Mouse (Mus musculus) urinary bladder, postnatal 25 days (tissue): Measurements from ENCODE around the gene Gramd4.

Source experiments
- DNase-seq: peaks from one replicate; pipeline ENCODE4 v3.0.0; 2022; ENCODE audit warnings: low spot score

Gramd4 gene

DNA sequence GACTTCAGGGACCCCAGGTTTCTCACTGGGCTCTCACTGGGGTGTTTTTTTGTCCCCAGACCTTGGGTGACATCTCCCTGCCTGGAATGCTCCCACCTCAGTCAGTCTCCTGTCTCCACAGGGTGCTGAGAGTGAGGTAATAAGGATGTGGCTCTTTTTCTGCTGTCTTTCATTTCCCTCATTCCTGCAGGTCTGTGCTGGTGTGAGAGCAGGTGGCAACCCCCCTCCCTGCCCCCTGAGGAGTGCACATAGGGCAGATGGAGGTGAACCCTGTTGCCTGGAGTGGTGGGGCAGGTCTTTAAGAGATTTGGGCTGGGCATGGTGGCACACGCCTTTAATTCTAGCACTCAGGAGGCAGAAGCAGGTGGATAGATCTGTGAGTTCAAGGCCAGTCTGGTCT is 13.7 kb downstream of the Gramd4 start:
- DNase-seq: no peak

- DNase-seq: no peak
Observed at GRCm38 (mm10) chr15:86074171-86074937, 16.9 kb downstream of the Gramd4 start.

GRCm38 (mm10) chr15:86075305-86076047 is 18.0 kb downstream of the Gramd4 start:
- DNase-seq: no peak

- no peak for DNase-seq
Observed at GRCm38 (mm10) chr15:86076048-86076315, 18.5 kb downstream of the Gramd4 start.

DNA sequence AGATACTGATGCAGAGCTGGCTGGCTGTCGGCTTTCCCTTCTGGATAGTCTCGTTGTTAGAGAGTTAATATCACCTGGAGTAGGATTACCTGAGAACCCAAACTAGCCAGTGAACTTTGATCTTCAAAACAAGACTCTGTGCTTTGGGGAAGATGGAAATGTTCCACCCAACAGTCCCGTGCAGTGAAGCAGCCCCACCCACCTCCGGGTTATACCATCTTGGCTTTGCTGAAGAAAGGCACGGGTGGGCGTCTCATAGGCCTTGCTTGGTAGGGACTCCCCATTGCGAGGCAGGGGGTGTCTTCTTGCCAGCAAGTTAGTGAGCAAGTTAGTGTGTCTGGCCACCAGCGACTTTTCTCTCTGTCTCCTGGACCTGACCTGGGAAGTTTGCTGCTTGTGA is 18.9 kb downstream of the Gramd4 start:
- DNase-seq: no peak

DNA sequence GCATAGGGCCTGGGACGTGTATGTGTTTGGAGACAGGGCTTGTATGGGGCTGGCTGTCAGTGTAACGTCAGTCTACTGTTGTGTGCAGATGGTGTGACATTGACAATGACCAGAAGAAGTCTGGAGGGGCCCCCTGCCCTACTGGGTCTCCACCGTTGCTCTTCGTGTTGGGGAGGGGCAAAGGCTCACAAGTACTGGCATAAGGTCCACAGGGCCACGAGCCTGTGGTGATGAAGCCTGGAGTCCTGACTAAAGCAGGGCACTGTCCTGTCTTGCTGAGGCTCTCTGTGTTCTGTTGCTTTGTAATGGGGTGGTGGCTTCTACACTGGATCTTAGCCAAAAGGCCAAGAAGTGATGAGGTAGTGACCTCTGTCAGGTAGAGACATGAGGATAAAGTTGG is 20.4 kb downstream of the Gramd4 start:
- no peak for DNase-seq

DNA sequence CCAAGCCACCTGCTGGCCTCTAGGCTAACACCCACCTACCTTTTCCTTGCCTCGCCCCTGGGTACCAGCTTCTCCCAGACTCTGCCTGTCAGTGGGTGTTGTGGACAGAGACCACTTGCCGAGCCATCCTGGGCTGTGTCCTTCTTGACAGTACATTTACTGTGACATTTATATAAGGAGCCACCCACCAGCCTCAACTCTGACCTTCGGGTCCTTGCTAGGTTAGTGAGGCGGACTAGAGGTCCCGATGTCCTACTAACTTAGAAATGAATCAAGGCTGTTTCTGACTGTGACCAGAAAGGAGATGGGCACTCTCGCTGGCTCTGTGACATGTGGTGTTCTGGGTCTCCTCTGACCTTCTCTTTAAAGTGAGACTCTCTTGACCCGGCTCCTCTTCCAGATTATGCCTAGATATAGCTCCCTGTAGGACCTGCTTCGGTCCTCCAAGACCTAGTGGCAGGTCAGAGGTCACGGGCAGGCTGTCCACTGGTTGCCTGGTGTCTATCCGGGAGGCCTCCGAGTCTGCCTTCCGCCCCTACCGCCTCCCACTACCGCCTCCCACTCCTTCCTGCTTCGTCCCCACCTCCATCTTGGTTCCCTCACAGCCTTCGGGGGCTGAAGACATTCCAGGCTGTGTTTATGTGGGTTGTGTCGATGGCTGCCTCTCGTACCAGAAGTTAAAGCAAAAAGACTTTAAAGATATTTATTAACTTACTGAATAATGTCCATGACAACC is 21.2 kb downstream of the Gramd4 start:
- no peak for DNase-seq

DNA sequence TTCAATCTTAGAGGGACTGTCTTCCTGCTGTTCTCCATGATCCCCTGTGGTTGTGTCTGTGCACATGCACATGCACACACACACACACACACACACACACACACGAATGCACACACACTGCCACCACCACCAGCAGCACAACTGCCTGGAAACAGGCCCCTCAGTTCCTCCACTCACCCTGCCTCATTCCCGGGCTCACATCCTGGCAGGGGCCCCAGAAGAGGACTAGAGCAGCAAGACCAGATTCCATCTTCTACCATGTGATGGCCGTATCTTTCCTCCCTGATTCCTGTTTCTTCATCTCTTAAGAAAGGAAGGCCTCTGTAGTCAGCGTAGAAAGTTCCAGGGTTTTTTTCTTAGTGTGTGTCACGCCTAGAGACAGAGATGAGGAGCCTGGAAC is 22.0 kb downstream of the Gramd4 start:
- DNase-seq: no peak

DNA sequence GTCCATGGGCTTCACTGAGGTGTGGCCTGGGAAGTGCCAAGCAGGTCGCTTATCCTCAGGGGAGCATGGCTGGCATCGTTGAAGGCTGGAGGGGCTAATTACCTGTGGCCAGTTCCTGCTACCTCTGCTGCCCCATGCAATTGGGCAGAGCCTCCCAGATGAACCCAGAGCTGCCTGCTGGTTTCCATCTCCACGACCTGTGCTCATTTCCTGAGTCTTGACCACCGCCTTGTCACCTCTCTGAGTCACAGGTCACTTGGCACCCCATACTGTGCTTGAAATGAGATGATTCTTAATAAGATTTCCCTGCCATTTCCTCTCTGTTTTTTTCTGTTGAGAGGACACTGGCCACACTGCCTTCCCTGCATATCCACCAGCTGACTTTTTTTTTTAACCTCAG is 22.4 kb downstream of the Gramd4 start:
- no peak for DNase-seq

DNA sequence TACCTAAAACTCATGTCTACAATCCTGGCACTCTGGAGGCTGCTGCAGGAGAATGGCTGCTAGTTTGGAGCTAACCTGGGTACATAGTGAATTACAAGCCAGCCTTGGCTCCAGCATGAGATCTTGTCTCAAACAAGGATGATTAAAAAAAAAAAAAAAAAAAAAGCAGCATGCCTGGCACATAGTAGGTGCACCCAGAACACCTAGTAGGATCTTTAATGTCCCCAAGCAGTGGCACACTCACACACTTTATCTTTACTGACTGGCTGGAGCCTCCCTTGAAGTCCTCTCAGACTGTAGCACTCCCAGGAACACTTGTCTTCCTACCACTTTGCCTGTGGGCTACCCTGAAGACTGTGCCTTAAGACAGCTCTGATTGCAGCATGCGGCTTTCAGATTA is 22.9 kb downstream of the Gramd4 start:
- no peak for DNase-seq

DNA sequence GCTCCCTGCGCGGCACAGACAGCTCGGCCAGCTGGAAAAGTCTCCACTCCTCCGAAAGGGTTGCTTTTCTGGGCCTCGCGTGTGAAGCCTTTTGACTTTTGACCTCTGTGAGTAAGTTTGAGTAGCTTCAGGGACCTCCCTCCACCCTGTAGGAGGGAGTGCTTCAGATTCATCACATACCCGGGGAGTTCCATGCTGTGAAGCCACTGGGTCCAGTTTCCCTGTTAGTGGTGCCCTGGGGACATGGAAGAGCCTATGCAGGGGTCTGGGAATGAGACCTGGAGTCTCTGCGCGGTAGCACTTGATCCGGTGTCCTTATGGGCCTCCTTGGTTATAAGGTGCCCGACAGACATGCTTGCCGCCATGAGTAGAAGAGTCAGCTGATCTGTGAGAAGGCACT is 24.2 kb downstream of the Gramd4 start:
- DNase-seq: no peak

DNA sequence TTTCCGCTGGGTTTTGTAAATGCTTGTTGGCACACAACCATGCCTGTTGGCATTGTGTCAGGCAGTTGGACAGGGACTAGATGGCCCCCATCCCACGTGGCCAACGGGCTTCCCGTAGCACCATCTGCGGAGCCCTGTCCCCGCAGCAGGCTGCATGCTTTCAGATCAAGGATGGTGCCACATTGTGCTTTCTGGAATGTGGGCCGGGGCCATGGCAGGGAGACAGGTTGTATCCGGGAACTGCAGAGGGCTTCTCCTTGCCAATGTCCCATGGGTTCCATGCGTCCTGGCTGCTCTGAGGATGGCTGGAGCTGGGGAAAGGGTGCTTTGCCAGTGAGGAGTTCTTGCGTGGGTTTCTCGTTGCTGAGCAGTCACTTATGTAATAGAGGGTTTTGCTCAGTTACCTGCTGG is 25.1 kb downstream of the Gramd4 start:
- DNase-seq: no peak

DNA sequence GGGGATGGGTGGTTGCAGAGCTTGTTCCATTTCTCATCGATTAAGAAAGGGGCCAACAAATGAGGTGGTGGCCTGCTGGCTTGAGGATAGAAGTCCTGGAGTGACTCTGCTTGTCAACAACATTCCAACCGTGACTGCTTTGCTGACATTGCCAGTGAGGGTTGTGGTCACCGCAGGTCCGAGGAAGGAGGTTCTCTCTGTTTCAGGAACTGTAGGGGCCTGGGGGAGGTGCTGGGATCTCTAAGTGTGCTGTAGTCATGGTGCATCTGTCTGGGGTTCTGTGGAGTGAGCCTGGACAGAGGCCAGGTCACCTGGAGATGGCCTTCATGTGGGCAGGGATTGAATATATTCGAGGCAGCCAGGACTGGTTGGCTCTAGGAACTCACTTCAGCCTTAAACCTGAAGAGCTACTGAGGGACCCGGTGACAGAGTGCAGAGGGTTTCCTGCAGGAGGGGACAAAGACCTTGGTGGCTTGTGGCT is 25.8 kb downstream of the Gramd4 start:
- no peak for DNase-seq

GRCm38 (mm10) chr15:86085301-86086225 is 28.1 kb downstream of the Gramd4 start:
- DNase-seq: no peak

DNA sequence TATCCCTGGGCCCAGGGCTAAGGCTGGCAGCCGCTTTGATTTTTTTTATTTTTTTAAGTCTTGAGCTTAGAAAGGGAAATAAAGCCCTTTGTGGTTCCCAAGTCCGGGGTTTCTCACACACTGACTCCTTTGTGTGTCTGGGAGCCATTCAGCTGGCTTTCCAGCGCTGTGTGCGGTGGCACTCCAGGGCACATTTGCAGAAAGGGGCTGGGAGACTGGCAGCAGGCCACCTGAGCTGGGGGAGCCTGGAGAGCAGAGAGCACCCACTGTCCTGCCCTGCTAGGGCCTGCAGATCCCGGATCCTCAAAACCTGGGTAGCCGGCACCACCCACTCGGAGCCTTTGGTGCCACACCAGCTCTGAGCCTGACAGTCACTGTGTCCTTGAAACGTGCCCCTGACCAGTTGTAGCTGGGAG is 28.8 kb downstream of the Gramd4 start:
- no peak for DNase-seq

GRCm38 (mm10) chr15:86087591-86088149 is 30.2 kb downstream of the Gramd4 start:
- no peak for DNase-seq

DNA sequence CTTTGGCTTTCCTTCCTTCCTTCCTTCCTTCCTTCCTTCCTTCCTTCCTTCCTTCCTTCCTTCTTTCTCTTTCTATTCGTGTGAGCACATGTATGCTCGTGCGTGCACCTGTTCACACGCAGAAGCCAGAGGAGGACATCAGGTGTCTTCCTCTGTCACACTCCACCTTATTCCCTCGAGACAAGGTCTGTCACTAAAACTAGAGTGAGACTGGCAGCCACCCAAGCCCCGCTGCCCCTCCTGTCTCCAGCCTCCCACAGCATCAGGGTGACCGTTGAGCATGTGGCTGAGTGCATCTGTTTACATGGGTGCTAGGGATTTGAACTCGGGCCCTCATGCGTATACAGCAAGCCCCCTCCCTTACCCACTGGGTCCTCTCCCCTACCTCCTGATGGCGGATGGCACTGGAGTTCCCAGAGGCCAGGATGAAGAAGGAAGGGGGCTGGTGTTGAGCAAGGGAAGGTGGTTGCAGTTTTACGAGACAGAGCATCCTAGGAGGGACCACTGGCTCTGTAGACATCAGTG is 30.8 kb downstream of the Gramd4 start:
- no peak for DNase-seq

GRCm38 (mm10) chr15:86089091-86089744 is 31.7 kb downstream of the Gramd4 start:
- DNase-seq: no peak

- DNase-seq: peak; percentile 35
Observed at GRCm38 (mm10) chr15:86089991-86090529, 32.6 kb downstream of the Gramd4 start.

DNA sequence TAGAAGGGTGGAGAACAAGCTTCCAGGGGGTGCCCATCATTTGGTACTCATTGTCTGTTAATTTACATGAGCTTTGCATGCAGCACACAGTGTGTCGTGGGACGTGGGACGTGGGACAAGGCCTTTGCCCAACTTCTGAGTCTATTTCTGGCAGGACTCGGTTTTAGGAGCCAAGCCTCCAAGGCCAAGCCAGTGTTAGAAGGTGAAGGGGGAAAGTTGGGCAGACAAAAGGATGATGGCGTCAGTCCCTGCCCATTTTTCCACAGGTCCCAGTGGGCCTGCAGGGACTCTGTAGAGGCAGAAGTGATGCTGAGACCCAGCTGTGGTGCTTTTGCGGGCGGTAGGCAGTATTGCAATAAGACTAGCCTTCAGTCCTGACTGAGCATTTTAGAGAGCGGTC is 33.1 kb downstream of the Gramd4 start:
- DNase-seq: no peak
